Mouse (Mus musculus) cerebellum, postnatal 14 days (tissue): ENCODE data around the gene Arrb1.
A peak's percentile ranks its signal among the peaks of the same experiment; 100 is the strongest.
"Not testable (repeated sequence)": the region's sequence is repeated elsewhere in the genome, so short reads cannot be mapped to it uniquely, and the experiment has no call there.

Source experiments
- DNase-seq, 2 experiments: peaks; one replicate each; pipeline ENCODE4 v3.0.0; 2021; ENCODE audit warnings: mixed read lengths in 2 of 2

Arrb1 gene

GRCm38 (mm10) chr7:99534901-99535735 is at the start of gene Arrb1:
Gene Arrb1 (plus strand): TSS chr7:99535466.
- peak; percentile 90 to 91 for DNase-seq

- no peak for DNase-seq
These were observed 45.6 kb upstream of the Arrb1 start for GRCm38 (mm10) chr7:99489708-99490107.

- peak; percentile 72 to 74 for DNase-seq
These were observed 36.1 kb upstream of the Arrb1 start for GRCm38 (mm10) chr7:99499128-99499527.

GRCm38 (mm10) chr7:99500201-99500600 is 35.1 kb upstream of the Arrb1 start:
- peak; percentile 90 to 93 for DNase-seq

GRCm38 (mm10) chr7:99500655-99501054 is 34.6 kb upstream of the Arrb1 start:
- no peak for DNase-seq

GRCm38 (mm10) chr7:99501148-99501547 is 34.1 kb upstream of the Arrb1 start:
- DNase-seq: no peak

GRCm38 (mm10) chr7:99504556-99504955 is 30.7 kb upstream of the Arrb1 start:
- no peak for DNase-seq

GRCm38 (mm10) chr7:99508187-99508586 is 27.1 kb upstream of the Arrb1 start:
- not testable (repeated sequence) for DNase-seq

- DNase-seq: peak; percentile 57 to 77
These were observed 25.2 kb upstream of the Arrb1 start for GRCm38 (mm10) chr7:99510087-99510501.

GRCm38 (mm10) chr7:99516092-99516813 is 19.0 kb upstream of the Arrb1 start:
- peak; percentile 55 to 57 for DNase-seq

- DNase-seq: no peak
These were observed 18.5 kb upstream of the Arrb1 start for GRCm38 (mm10) chr7:99516814-99517157.

GRCm38 (mm10) chr7:99518954-99519644 is 16.2 kb upstream of the Arrb1 start:
- no peak for DNase-seq

GRCm38 (mm10) chr7:99523121-99523520 is 12.1 kb upstream of the Arrb1 start:
- DNase-seq: no peak

- DNase-seq: no peak
These were observed 11.4 kb upstream of the Arrb1 start for GRCm38 (mm10) chr7:99523837-99524236.

GRCm38 (mm10) chr7:99528547-99528946 is 6.7 kb upstream of the Arrb1 start:
- no peak for DNase-seq

GRCm38 (mm10) chr7:99529410-99529809 is 5.9 kb upstream of the Arrb1 start:
- DNase-seq: no peak

GRCm38 (mm10) chr7:99531408-99531970 is 3.8 kb upstream of the Arrb1 start:
- DNase-seq: no peak

GRCm38 (mm10) chr7:99532526-99532925 is 2.7 kb upstream of the Arrb1 start:
- DNase-seq: no peak

- DNase-seq: no peak
These were observed 1.7 kb upstream of the Arrb1 start for GRCm38 (mm10) chr7:99533600-99533999.

- no peak for DNase-seq
These were observed 765 bp upstream of the Arrb1 start for GRCm38 (mm10) chr7:99534501-99534900.

- DNase-seq: peak in 1 of 2 experiments; percentile 59
These were observed 655 bp downstream of the Arrb1 start for GRCm38 (mm10) chr7:99535741-99536501.

GRCm38 (mm10) chr7:99537183-99537756 is 2.0 kb downstream of the Arrb1 start:
- DNase-seq: no peak
